Mouse (Mus musculus) lung, adult 18-20 months (tissue): ENCODE measurements around the gene Nfyb.

ENCODE experiments used
- DNase-seq, 2 experiments: peaks; one replicate each; pipeline ENCODE4 v3.0.0; 2022; ENCODE audit warnings: mixed read lengths in 2 of 2

Gene Nfyb

GRCm38 (mm10) chr10:82763840-82764631 lies at the start of gene Nfyb:
Nfyb (minus strand) TSS chr10:82764144.
- DNase-seq: peak; percentile 97

GRCm38 (mm10) chr10:82811855-82812431 lies 48.0 kb upstream of the Nfyb start:
- peak; percentile 63 to 76 for DNase-seq

- DNase-seq: no peak
These were observed 45.4 kb upstream of the Nfyb start for GRCm38 (mm10) chr10:82809352-82809751.

GRCm38 (mm10) chr10:82808891-82809290 lies 44.9 kb upstream of the Nfyb start:
- no peak for DNase-seq

- no peak for DNase-seq
These were observed 44.2 kb upstream of the Nfyb start for GRCm38 (mm10) chr10:82808155-82808554.

GRCm38 (mm10) chr10:82807238-82807637 lies 43.3 kb upstream of the Nfyb start:
- no peak for DNase-seq

GRCm38 (mm10) chr10:82806414-82806813 lies 42.5 kb upstream of the Nfyb start:
- DNase-seq: no peak

- no peak for DNase-seq
These were observed 41.2 kb upstream of the Nfyb start for GRCm38 (mm10) chr10:82805111-82805510.

GRCm38 (mm10) chr10:82804396-82804795 lies 40.5 kb upstream of the Nfyb start:
- DNase-seq: no peak

- DNase-seq: no peak
These were observed 36.1 kb upstream of the Nfyb start for GRCm38 (mm10) chr10:82800094-82800493.

- DNase-seq: no peak
These were observed 34.5 kb upstream of the Nfyb start for GRCm38 (mm10) chr10:82798312-82798933.

GRCm38 (mm10) chr10:82797119-82797491 lies 33.2 kb upstream of the Nfyb start:
- no peak for DNase-seq

GRCm38 (mm10) chr10:82796471-82797118 lies 32.7 kb upstream of the Nfyb start:
- DNase-seq: no peak

GRCm38 (mm10) chr10:82795767-82796166 lies 31.8 kb upstream of the Nfyb start:
- no peak for DNase-seq

GRCm38 (mm10) chr10:82795071-82795731 lies 31.3 kb upstream of the Nfyb start:
- DNase-seq: peak; percentile 57 to 78

GRCm38 (mm10) chr10:82792311-82792710 lies 28.4 kb upstream of the Nfyb start:
- no peak for DNase-seq

GRCm38 (mm10) chr10:82791713-82792112 lies 27.8 kb upstream of the Nfyb start:
- no peak for DNase-seq

GRCm38 (mm10) chr10:82790504-82790903 lies 26.6 kb upstream of the Nfyb start:
- DNase-seq: no peak

- DNase-seq: no peak
These were observed 25.2 kb upstream of the Nfyb start for GRCm38 (mm10) chr10:82789181-82789580.

- DNase-seq: no peak
These were observed 18.5 kb upstream of the Nfyb start for GRCm38 (mm10) chr10:82782472-82782871.

- no peak for DNase-seq
These were observed 16.9 kb upstream of the Nfyb start for GRCm38 (mm10) chr10:82780816-82781215.

GRCm38 (mm10) chr10:82780322-82780721 lies 16.4 kb upstream of the Nfyb start:
- DNase-seq: no peak

- no peak for DNase-seq
These were observed 15.9 kb upstream of the Nfyb start for GRCm38 (mm10) chr10:82779831-82780230.
